Mouse (Mus musculus) right cerebral cortex, adult 18-20 months (tissue): ENCODE measurements at regions not wholly inside any gene's neighbourhood (a gene's known extent, or its start where the extent isn't known, plus 50 kb on each side); places are given as distances from the start of the nearest gene placed in this dataset.
"Not testable (repeated sequence)": the region's sequence is repeated elsewhere in the genome, so short reads cannot be mapped to it uniquely, and the experiment has no call there.

Source experiments
- DNase-seq: peaks from one replicate; pipeline ENCODE4 v3.0.0; 2022; ENCODE audit warnings: mixed read lengths

GRCm38 (mm10) chr8:96586129-96586528 is 697.8 kb upstream of the Got2 start:
- no peak for DNase-seq

- no peak for DNase-seq
Measured at GRCm38 (mm10) chr8:96552512-96552911, 664.2 kb upstream of the Got2 start.

GRCm38 (mm10) chr8:96550408-96550807 is 662.1 kb upstream of the Got2 start:
- no peak for DNase-seq

- no peak for DNase-seq
Measured at GRCm38 (mm10) chr8:96548663-96549062, 660.3 kb upstream of the Got2 start.

- DNase-seq, result no peak
Measured at GRCm38 (mm10) chr8:96548187-96548586, 659.8 kb upstream of the Got2 start.

GRCm38 (mm10) chr8:96542215-96542614 is 653.9 kb upstream of the Got2 start:
- DNase-seq, result no peak

- no peak for DNase-seq
Measured at GRCm38 (mm10) chr8:96498854-96499253, 610.5 kb upstream of the Got2 start.

GRCm38 (mm10) chr8:96495406-96495805 is 607.1 kb upstream of the Got2 start:
- DNase-seq, result no peak

GRCm38 (mm10) chr8:96489804-96490203 is 601.5 kb upstream of the Got2 start:
- DNase-seq, result peak; percentile 3

- DNase-seq, result no peak
Measured at GRCm38 (mm10) chr8:96488741-96489453, 600.5 kb upstream of the Got2 start.

- peak; percentile 40 for DNase-seq
Measured at GRCm38 (mm10) chr8:96455915-96456314, 567.6 kb upstream of the Got2 start.

- peak; percentile 4 for DNase-seq
Measured at GRCm38 (mm10) chr8:96455336-96455735, 567.0 kb upstream of the Got2 start.

GRCm38 (mm10) chr8:96429708-96430107 is 541.4 kb upstream of the Got2 start:
- no peak for DNase-seq

GRCm38 (mm10) chr8:96426900-96427299 is 538.6 kb upstream of the Got2 start:
- no peak for DNase-seq

- no peak for DNase-seq
Measured at GRCm38 (mm10) chr8:96409601-96410000, 521.3 kb upstream of the Got2 start.

- no peak for DNase-seq
Measured at GRCm38 (mm10) chr8:96404549-96405145, 516.3 kb upstream of the Got2 start.

- no peak for DNase-seq
Measured at GRCm38 (mm10) chr8:96403669-96404068, 515.3 kb upstream of the Got2 start.

GRCm38 (mm10) chr8:96399381-96399780 is 511.0 kb upstream of the Got2 start:
- DNase-seq, result not testable (repeated sequence)

- DNase-seq, result peak; percentile 5
Measured at GRCm38 (mm10) chr8:96393024-96393423, 504.7 kb upstream of the Got2 start.

GRCm38 (mm10) chr8:96389251-96389650 is 500.9 kb upstream of the Got2 start:
- no peak for DNase-seq

- DNase-seq, result no peak
Measured at GRCm38 (mm10) chr8:96370500-96370899, 482.2 kb upstream of the Got2 start.

- no peak for DNase-seq
Measured at GRCm38 (mm10) chr8:96362853-96363445, 474.6 kb upstream of the Got2 start.

GRCm38 (mm10) chr8:96350531-96351069 is 462.3 kb upstream of the Got2 start:
- no peak for DNase-seq

GRCm38 (mm10) chr8:96349503-96349902 is 461.2 kb upstream of the Got2 start:
- no peak for DNase-seq
